Mouse (Mus musculus) lung, embryonic 16.5 days (tissue): ENCODE data around the gene Sh2b2. TPM values are rescaled to one million over a fixed set of nuclear protein-coding genes. Genes with fewer than 3 reads are reported as not detected.

Source experiments
- ATAC-seq: fragments of 200-750 bp; cut with Nextera tagmentation; 2 replicates; pipeline ENCODE4 v1.8.0; 2017; ENCODE audit warnings: low read depth, mild to moderate bottlenecking, moderate library complexity
- H3K27ac ChIP-seq: fragments of 300-500 bp; sonication (generic); 2 replicates; pipeline ENCODE4 v1.5.1; 2014; ENCODE audit warnings: mild to moderate bottlenecking, control low read depth, low read length
- H3K27me3 ChIP-seq: fragments of 300-500 bp; sonication (generic); 2 replicates; pipeline ENCODE4 v1.6.1; 2014; ENCODE audit warnings: low read depth, low read length, mixed read lengths; ENCODE audit not compliant: control insufficient read depth, insufficient read depth
- H3K36me3 ChIP-seq: fragments of 300-500 bp; sonication (generic); 2 replicates; pipeline ENCODE4 v1.6.1; 2014; ENCODE audit warnings: low read length; ENCODE audit not compliant: control insufficient read depth, insufficient read depth
- H3K4me1 ChIP-seq: fragments of 300-500 bp; sonication (generic); replicated peaks from 2 replicates; pipeline ENCODE4 v1.6.1; 2014; ENCODE audit warnings: low read length, mixed read lengths; ENCODE audit not compliant: control insufficient read depth, insufficient read depth
- H3K4me2 ChIP-seq: fragments of 300-500 bp; sonication (generic); 2 replicates; pipeline ENCODE4 v1.6.1; 2014; ENCODE audit warnings: low read depth, low read length, control low read depth
- H3K4me3 ChIP-seq: fragments of 300-500 bp; sonication (generic); 2 replicates; pipeline ENCODE4 v1.5.1; 2014; ENCODE audit warnings: mild to moderate bottlenecking, low read length, control low read depth
- H3K9ac ChIP-seq: fragments of 300-500 bp; sonication (generic); 2 replicates; pipeline ENCODE4 v1.6.1; 2014; ENCODE audit warnings: low read length, control low read depth
- H3K9me3 ChIP-seq: fragments of 300-500 bp; sonication (generic); 2 replicates; pipeline ENCODE4 v1.6.1; 2016; ENCODE audit warnings: low read length; ENCODE audit not compliant: control insufficient read depth
- WGBS: fragments of 180-500 bp; shearing (Covaris S2); extraction: QIAGEN DNeasy Blood & Tissue Kit; methylation state at CpG from one replicate; pipeline ENCODE4 v1.1.7; 2014; 5-methylcytosine and 5-hydroxymethylcytosine counted together
- polyA plus RNA-seq: library from polyadenylated mRNA; unstranded; fragments of >200 nt; fragmentation: Nextera tagmentation; extraction: Ambion mirVana; gene quantifications from 2 replicates; pipeline ENCODE4 v1.2.1, GENCODE M21; 2015

Gene Sh2b2
- 3.8 and 4.9 TPM in 2 replicates for polyA plus RNA-seq

DNA sequence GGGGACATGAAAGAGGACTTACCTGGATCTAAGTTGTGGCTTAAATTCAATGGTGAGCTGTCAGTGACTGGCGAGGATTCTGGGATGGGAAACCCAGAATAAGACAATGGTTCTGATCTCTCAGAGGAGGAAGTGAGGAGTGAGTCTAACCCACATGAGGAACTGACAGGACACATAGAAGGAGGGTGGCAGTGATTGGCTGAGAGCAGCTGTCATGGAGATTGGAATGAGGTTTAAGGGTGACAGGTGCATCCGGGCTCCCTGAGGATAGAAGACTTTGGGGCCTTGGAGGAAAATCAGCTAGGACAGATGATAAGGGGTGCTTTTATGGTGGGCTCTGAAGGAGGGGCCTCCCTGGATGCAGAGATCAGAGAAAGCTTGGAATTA is at the start of gene Sh2b2:
TSS of gene Sh2b2 (minus strand) at position 105 of the 387 bp plus-strand sequence.
- Histone ChIP-seq H3K27me3 (no peaks in the 10 kb centered on the region), H3K27ac (peak within 1 kb of the TSS; percentile 88), H3K4me1 (peaks cover 14% of the 10 kb centered on the region), H3K9me3 (no peaks in the 10 kb centered on the region), H3K36me3 (no peaks in the 10 kb centered on the region), H3K4me2 (peak within 1 kb of the TSS; percentile 93), H3K4me3 (peak within 1 kb of the TSS; percentile 75), H3K9ac (peak within 1 kb of the TSS; percentile 81)
- WGBS: 74% methylated on average over 2 of the region's 2 CpGs
- ATAC-seq: no peak

DNA sequence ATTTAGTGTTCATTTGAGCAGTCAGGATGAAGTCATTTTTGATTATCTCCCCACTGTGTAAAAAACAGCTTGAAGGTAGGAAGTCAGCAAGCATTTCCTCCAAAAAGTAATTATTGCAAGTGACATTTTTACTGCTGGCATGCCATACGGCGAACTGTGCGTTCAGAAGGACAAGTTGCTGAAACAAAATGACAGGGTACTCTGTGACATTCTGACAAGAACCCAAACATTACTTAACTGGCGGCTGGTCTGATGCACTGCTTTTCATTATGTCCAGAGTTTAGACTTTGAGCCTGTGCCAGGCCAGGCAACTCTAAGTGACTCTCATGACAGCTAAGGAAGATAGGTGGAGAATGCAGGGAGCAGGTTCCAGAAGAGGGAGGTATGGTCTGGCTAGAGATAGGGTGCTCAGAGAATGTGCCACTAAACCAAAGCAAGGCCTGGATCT is 46.6 kb upstream of the Sh2b2 start:
- 67% methylated on average over 4 of the region's 4 CpGs for WGBS
- Histone ChIP-seq H3K9me3 (no peaks in the 10 kb centered on the region), H3K27ac (no peak overlapping the region), H3K4me3 (no peak overlapping the region), H3K27me3 (no peaks in the 10 kb centered on the region), H3K4me1 (no peaks in the 10 kb centered on the region), H3K9ac (no peak overlapping the region), H3K4me2 (no peak overlapping the region), H3K36me3 (peaks cover 15% of the 10 kb centered on the region)
- ATAC-seq: no peak

DNA sequence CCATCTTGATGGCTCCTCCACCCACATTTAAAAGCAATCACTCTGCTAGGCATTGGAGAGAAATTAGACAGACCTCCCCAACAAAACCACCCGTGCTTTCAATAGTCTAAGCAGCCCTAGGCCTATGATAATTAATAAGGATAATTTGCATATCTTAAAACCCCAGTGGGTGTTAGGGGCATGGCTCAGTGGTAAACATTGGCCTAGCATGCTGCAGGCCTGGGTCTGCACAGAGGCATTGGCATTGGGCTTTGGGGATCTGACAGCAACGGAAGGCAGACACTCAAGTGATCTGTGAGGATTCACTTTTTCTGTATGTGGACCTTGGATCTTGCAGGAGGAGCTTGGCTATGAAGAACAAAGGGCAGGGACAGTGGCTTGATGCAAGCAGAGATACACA is 46.0 kb upstream of the Sh2b2 start:
- no peaks in the 10 kb centered on the region for H3K27me3 ChIP-seq
- no peak overlapping the region for H3K4me2 ChIP-seq
- no peak overlapping the region for H3K27ac ChIP-seq
- H3K4me3 ChIP-seq: no peak overlapping the region
- no peaks in the 10 kb centered on the region for H3K9me3 ChIP-seq
- H3K4me1 ChIP-seq: no peaks in the 10 kb centered on the region
- no peak overlapping the region for H3K9ac ChIP-seq
- H3K36me3 ChIP-seq: peaks cover 15% of the 10 kb centered on the region
- WGBS: 79% methylated on average over 2 of the region's 2 CpGs
- ATAC-seq: no peak

DNA sequence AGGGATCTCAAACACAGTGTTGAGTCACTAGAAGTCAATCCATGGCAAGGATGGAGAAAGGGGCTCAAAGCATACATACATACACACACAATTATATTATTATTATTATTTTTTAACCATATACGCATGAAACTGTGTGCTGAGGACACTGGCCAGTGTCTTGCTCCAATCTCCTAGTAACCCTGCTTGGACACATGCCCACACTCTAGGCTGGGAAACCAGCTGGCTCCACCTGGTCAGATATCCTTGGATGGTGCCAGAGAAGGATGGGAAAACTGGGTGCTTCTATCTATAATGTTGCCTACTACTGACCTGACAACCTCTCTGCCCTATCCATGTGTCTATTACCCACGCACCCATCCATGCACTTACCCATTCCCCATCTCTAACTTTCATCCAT is 45.2 kb upstream of the Sh2b2 start:
- no peak overlapping the region for H3K4me2 ChIP-seq
- no peaks in the 10 kb centered on the region for H3K4me1 ChIP-seq
- H3K27me3 ChIP-seq: no peaks in the 10 kb centered on the region
- H3K36me3 ChIP-seq: peaks cover 17% of the 10 kb centered on the region
- no peaks in the 10 kb centered on the region for H3K9me3 ChIP-seq
- no peak overlapping the region for H3K4me3 ChIP-seq
- ATAC-seq: no peak
- no peak overlapping the region for H3K27ac ChIP-seq
- WGBS: 81% methylated on average over 2 of the region's 2 CpGs
- no peak overlapping the region for H3K9ac ChIP-seq

- ATAC-seq: no peak
- H3K9me3 ChIP-seq: no peaks in the 10 kb centered on the region
- H3K27me3 ChIP-seq: no peaks in the 10 kb centered on the region
- 68% methylated on average over 3 of the region's 3 CpGs for WGBS
- peaks cover 15% of the 10 kb centered on the region for H3K36me3 ChIP-seq
- H3K9ac ChIP-seq: no peak overlapping the region
- H3K4me3 ChIP-seq: no peak overlapping the region
- H3K4me2 ChIP-seq: no peak overlapping the region
- H3K4me1 ChIP-seq: no peaks in the 10 kb centered on the region
- no peak overlapping the region for H3K27ac ChIP-seq
Observed at GRCm38 (mm10) chr5:136289776-136290175, 43.4 kb upstream of the Sh2b2 start.

DNA sequence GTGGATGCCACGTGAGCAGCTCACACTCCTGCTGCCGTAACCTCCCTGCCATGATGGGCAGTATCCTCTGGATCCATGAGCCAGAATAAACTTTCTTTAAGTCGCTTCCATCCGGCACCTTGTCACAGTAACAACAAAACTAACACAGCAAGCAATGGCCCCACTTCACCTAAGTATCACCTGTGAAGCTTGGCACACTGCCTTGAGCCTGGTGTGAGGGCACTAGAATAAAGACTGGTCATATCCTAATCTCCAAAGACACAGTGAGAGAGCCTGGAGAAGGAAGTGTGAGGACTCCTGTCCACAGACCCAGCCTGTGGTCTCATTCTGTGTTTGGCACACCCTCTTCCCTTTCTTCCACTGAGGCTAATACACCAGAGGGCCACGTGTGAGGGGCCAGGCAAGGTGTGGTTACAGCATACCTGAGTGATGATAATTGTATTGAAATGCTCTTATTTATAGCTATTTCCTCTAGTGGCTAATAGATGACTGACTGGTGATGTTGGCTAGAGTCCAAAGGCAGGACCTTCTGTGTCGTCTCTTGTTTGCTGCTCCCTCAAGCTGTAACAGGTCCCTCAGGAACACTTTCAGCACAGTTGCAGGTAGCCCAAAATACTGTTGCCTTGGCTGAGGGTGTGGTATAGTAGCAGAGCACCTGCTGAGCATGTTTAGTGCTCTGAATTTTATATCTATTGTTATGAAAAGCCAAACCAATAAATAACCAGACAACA is 42.2 kb upstream of the Sh2b2 start:
- H3K4me2 ChIP-seq: no peak overlapping the region
- WGBS: 75% methylated on average over 6 of the region's 6 CpGs
- no peaks in the 10 kb centered on the region for H3K4me1 ChIP-seq

DNA sequence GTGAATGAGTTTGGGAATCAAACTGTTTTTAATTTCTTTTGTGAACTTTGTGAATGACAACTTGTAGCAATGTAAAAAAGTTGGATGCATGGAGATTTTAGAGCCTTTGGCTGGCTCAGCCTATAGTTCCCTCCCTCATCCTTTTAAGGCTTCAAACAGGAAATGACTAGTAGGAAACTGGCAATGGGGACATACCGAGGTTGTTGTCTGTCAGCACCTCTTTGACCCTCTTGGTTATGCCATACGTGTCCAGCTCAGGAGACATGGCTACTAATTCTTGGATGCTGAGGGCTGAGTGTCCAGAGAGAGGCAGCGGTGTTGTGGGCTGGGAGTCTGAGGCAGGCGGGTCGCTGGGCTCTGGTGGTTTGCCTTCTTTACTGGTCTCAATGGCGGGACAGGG is 40.2 kb upstream of the Sh2b2 start:
- H3K9ac ChIP-seq: no peak overlapping the region
- H3K4me3 ChIP-seq: no peak overlapping the region
- H3K27ac ChIP-seq: no peak overlapping the region
- H3K36me3 ChIP-seq: peaks cover 30% of the 10 kb centered on the region
- H3K27me3 ChIP-seq: no peaks in the 10 kb centered on the region
- no peak overlapping the region for H3K4me2 ChIP-seq
- H3K4me1 ChIP-seq: no peaks in the 10 kb centered on the region
- WGBS: 71% methylated on average over 6 of the region's 6 CpGs
- no peaks in the 10 kb centered on the region for H3K9me3 ChIP-seq
- no peak for ATAC-seq

More for the DNA sequence above, 42.2 kb upstream of the Sh2b2 start:
- H3K27ac ChIP-seq: no peak overlapping the region
- H3K4me3 ChIP-seq: no peak overlapping the region
- no peak overlapping the region for H3K9ac ChIP-seq
- H3K36me3 ChIP-seq: peaks cover 15% of the 10 kb centered on the region
- no peak for ATAC-seq
- H3K27me3 ChIP-seq: no peaks in the 10 kb centered on the region
- H3K9me3 ChIP-seq: no peaks in the 10 kb centered on the region

DNA sequence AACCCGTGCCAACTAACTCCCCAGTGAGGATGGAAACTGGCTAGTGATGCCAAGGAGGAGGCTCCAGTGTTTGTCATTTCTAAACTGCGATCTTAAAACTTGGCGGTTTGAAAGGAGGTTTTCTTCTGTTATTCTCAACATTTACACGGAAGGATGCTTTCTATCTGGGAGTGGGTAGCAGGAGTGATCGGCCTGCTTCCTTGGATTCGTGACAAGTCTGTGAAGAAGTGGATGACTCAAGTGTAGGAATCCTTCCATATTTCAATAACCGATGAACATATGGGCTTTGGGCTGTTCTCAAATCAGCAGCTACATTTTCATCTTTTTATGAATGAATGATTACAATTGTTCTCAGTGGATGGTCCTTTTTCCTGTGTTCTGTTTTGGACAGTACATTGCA is 38.8 kb upstream of the Sh2b2 start:
- 82% methylated on average over 7 of the region's 7 CpGs for WGBS

GRCm38 (mm10) chr5:136281351-136281750 is 35.0 kb upstream of the Sh2b2 start:
- no peak overlapping the region for H3K9ac ChIP-seq
- 50% methylated on average over 6 of the region's 6 CpGs for WGBS
- H3K4me2 ChIP-seq: no peak overlapping the region
- H3K27ac ChIP-seq: no peak overlapping the region
- no peaks in the 10 kb centered on the region for H3K4me1 ChIP-seq
- H3K36me3 ChIP-seq: peaks cover 61% of the 10 kb centered on the region
- H3K27me3 ChIP-seq: no peaks in the 10 kb centered on the region
- no peaks in the 10 kb centered on the region for H3K9me3 ChIP-seq
- ATAC-seq: no peak
- no peak overlapping the region for H3K4me3 ChIP-seq

More for the DNA sequence above, 38.8 kb upstream of the Sh2b2 start:
- H3K36me3 ChIP-seq: peaks cover 36% of the 10 kb centered on the region
- H3K9ac ChIP-seq: no peak overlapping the region
- no peak overlapping the region for H3K27ac ChIP-seq
- no peaks in the 10 kb centered on the region for H3K27me3 ChIP-seq
- no peaks in the 10 kb centered on the region for H3K4me1 ChIP-seq
- no peaks in the 10 kb centered on the region for H3K9me3 ChIP-seq
- H3K4me2 ChIP-seq: no peak overlapping the region
- no peak for ATAC-seq
- no peak overlapping the region for H3K4me3 ChIP-seq
